Mouse (Mus musculus) midbrain, embryonic 11.5 days (tissue): ENCODE data around the gene Sept4. TPM values are rescaled to one million over a fixed set of nuclear protein-coding genes. Genes with fewer than 3 reads are reported as not detected.

Source experiments
- ATAC-seq: fragments of 200-750 bp; cut with Nextera tagmentation; 2 replicates; pipeline ENCODE4 v1.8.0; 2017; ENCODE audit warnings: moderate TSS enrichment, moderate library complexity; ENCODE audit not compliant: low FRiP score
- DNase-seq: peaks from one replicate; pipeline ENCODE4 v3.0.0; 2015; ENCODE audit warnings: low spot score; ENCODE audit errors: missing footprints
- H3K27ac ChIP-seq: fragments of 300-500 bp; sonication (generic); 2 replicates; pipeline ENCODE4 v1.5.1; 2014; ENCODE audit warnings: low read depth, low read length
- H3K27me3 ChIP-seq: fragments of 300-500 bp; sonication (generic); 2 replicates; pipeline ENCODE4 v1.6.1; 2014; ENCODE audit warnings: mild to moderate bottlenecking, low read length, moderate library complexity, mixed read lengths; ENCODE audit not compliant: control insufficient read depth, insufficient read depth
- H3K36me3 ChIP-seq: fragments of 300-500 bp; sonication (generic); 2 replicates; pipeline ENCODE4 v1.6.1; 2014; ENCODE audit warnings: mild to moderate bottlenecking, low read length, moderate library complexity, mixed read lengths; ENCODE audit not compliant: control insufficient read depth, insufficient read depth
- H3K4me1 ChIP-seq: fragments of 300-500 bp; sonication (generic); 2 replicates; pipeline ENCODE4 v1.6.1; 2014; ENCODE audit warnings: low read length; ENCODE audit not compliant: control insufficient read depth, insufficient read depth
- H3K4me2 ChIP-seq: fragments of 300-500 bp; sonication (generic); 2 replicates; pipeline ENCODE4 v1.6.1; 2014; ENCODE audit warnings: mild to moderate bottlenecking, moderate library complexity
- H3K4me3 ChIP-seq: fragments of 300-500 bp; sonication (generic); 2 replicates; pipeline ENCODE4 v1.5.1; 2014; ENCODE audit warnings: low read depth, low read length
- H3K9ac ChIP-seq: fragments of 300-500 bp; sonication (generic); 2 replicates; pipeline ENCODE4 v1.6.1; 2014; ENCODE audit warnings: low read length
- H3K9me3 ChIP-seq: fragments of 300-500 bp; sonication (generic); 2 replicates; pipeline ENCODE4 v1.6.1; 2016; ENCODE audit warnings: low read length; ENCODE audit not compliant: control insufficient read depth
- WGBS: fragments of 180-500 bp; shearing (Covaris S2); extraction: QIAGEN DNeasy Blood & Tissue Kit; methylation state at CpG from one replicate; pipeline ENCODE4 v1.1.7; 2014; 5-methylcytosine and 5-hydroxymethylcytosine counted together
- polyA plus RNA-seq: library from polyadenylated mRNA; unstranded; fragments of >200 nt; fragmentation: Nextera tagmentation; extraction: Ambion mirVana; gene quantifications from 2 replicates; pipeline ENCODE4 v1.2.1, GENCODE M21; 2014

Sept4 gene
- polyA plus RNA-seq, 1 experiment from 2014 or later: 11.4 TPM

GRCm38 (mm10) chr11:87592713-87593598, 24.3 kb downstream of the Sept4 start:
- peak overlapping the region; percentile 83; the same call in 1 of the 2 replicates for H3K27ac ChIP-seq
- H3K4me3 ChIP-seq: peak overlapping the region; percentile 83
- DNase-seq (no peak), ATAC-seq (no peak)
- H3K4me1 ChIP-seq: peaks cover 42% of the 10 kb centered on the region
- peak overlapping the region; percentile 84 for H3K9ac ChIP-seq
- H3K4me2 ChIP-seq: peak overlapping the region; percentile 79
- 38% methylated on average over 13 of the region's 13 CpGs for WGBS
- H3K27me3 ChIP-seq: no peaks in the 10 kb centered on the region
- H3K36me3 ChIP-seq: peaks cover 2% of the 10 kb centered on the region; the same call in 1 of the 2 replicates
- H3K9me3 ChIP-seq: no peaks in the 10 kb centered on the region

- peak overlapping the region; percentile 94 for H3K9ac ChIP-seq
- no peaks in the 10 kb centered on the region for H3K9me3 ChIP-seq
- DNase-seq: peak; percentile 95
- WGBS: under 1% methylated on average over 33 of the region's 37 CpGs
- H3K4me3 ChIP-seq: peak overlapping the region; percentile 58
- H3K4me2 ChIP-seq: peak overlapping the region; percentile 93
- peak; percentile 64 for ATAC-seq
- H3K27me3 ChIP-seq: no peaks in the 10 kb centered on the region
- H3K4me1 ChIP-seq: peaks cover 39% of the 10 kb centered on the region
- H3K36me3 ChIP-seq: peaks cover 19% of the 10 kb centered on the region
- H3K27ac ChIP-seq: peak overlapping the region; percentile 55
Observed at GRCm38 (mm10) chr11:87595327-87595841, 26.7 kb downstream of the Sept4 start.

- DNase-seq: no peak
- Histone ChIP-seq H3K4me3 (peak overlapping the region; percentile 58), H3K36me3 (peaks cover 25% of the 10 kb centered on the region), H3K27ac (peak overlapping the region; percentile 55), H3K4me2 (peak overlapping the region; percentile 93), H3K4me1 (peaks cover 34% of the 10 kb centered on the region), H3K9ac (peak overlapping the region; percentile 94), H3K27me3 (no peaks in the 10 kb centered on the region), H3K9me3 (no peaks in the 10 kb centered on the region)
- 7% methylated on average over 7 of the region's 7 CpGs for WGBS
- no peak for ATAC-seq
Observed at GRCm38 (mm10) chr11:87595976-87596375, 27.3 kb downstream of the Sept4 start.

- H3K9ac ChIP-seq: peak overlapping the region; percentile 94
- H3K4me3 ChIP-seq: peak overlapping the region; percentile 58
- no peak for ATAC-seq
- 38% methylated on average over 2 of the region's 2 CpGs for WGBS
- H3K4me1 ChIP-seq: peaks cover 34% of the 10 kb centered on the region
- H3K4me2 ChIP-seq: peak overlapping the region; percentile 93
- no peak overlapping the region for H3K27ac ChIP-seq
- no peak for DNase-seq
- no peaks in the 10 kb centered on the region for H3K9me3 ChIP-seq
- no peaks in the 10 kb centered on the region for H3K27me3 ChIP-seq
- peaks cover 28% of the 10 kb centered on the region for H3K36me3 ChIP-seq
Observed at GRCm38 (mm10) chr11:87596492-87596891, 27.8 kb downstream of the Sept4 start.

GRCm38 (mm10) chr11:87597061-87597460, 28.4 kb downstream of the Sept4 start:
- Histone ChIP-seq H3K27ac (no peak overlapping the region), H3K27me3 (no peaks in the 10 kb centered on the region), H3K4me1 (peaks cover 34% of the 10 kb centered on the region), H3K4me3 (peak overlapping the region; percentile 58; the same call in 1 of the 2 replicates), H3K4me2 (peak overlapping the region; percentile 93), H3K9me3 (no peaks in the 10 kb centered on the region), H3K36me3 (peaks cover 30% of the 10 kb centered on the region), H3K9ac (peak overlapping the region; percentile 18; the same call in 1 of the 2 replicates)
- DNase-seq (no peak), ATAC-seq (no peak)

- H3K4me1 ChIP-seq: peaks cover 17% of the 10 kb centered on the region
- H3K9me3 ChIP-seq: no peaks in the 10 kb centered on the region
- H3K27ac ChIP-seq: no peak overlapping the region
- WGBS: 88% methylated on average over 13 of the region's 13 CpGs
- DNase-seq (no peak), ATAC-seq (no peak)
- no peak overlapping the region for H3K4me2 ChIP-seq
- H3K9ac ChIP-seq: no peak overlapping the region
- no peak overlapping the region for H3K4me3 ChIP-seq
- no peaks in the 10 kb centered on the region for H3K27me3 ChIP-seq
- peaks cover 52% of the 10 kb centered on the region for H3K36me3 ChIP-seq
Observed at GRCm38 (mm10) chr11:87599395-87600089, 30.8 kb downstream of the Sept4 start.

GRCm38 (mm10) chr11:87600322-87600853, 31.7 kb downstream of the Sept4 start:
- Histone ChIP-seq H3K4me2 (no peak overlapping the region), H3K4me3 (no peak overlapping the region), H3K9me3 (no peaks in the 10 kb centered on the region), H3K9ac (no peak overlapping the region), H3K27me3 (no peaks in the 10 kb centered on the region), H3K4me1 (peaks cover 12% of the 10 kb centered on the region), H3K36me3 (peaks cover 61% of the 10 kb centered on the region), H3K27ac (no peak overlapping the region)
- 94% methylated on average over 10 of the region's 10 CpGs for WGBS
- no peak for ATAC-seq
- DNase-seq: no peak

GRCm38 (mm10) chr11:87602234-87602633, 33.5 kb downstream of the Sept4 start:
- Histone ChIP-seq H3K4me2 (no peak overlapping the region), H3K4me1 (no peaks in the 10 kb centered on the region), H3K27me3 (no peaks in the 10 kb centered on the region), H3K9ac (no peak overlapping the region), H3K36me3 (peaks cover 63% of the 10 kb centered on the region), H3K4me3 (no peak overlapping the region), H3K27ac (no peak overlapping the region), H3K9me3 (no peaks in the 10 kb centered on the region)
- ATAC-seq: no peak
- peak; percentile 61 for DNase-seq
- 94% methylated on average over 9 of the region's 9 CpGs for WGBS
